Mouse (Mus musculus) neural tube, embryonic 13.5 days (tissue): ENCODE measurements at regions not wholly inside any gene's neighbourhood (a gene's known extent, or its start where the extent isn't known, plus 50 kb on each side); places are given as distances from the start of the nearest gene placed in this dataset.
A peak's percentile ranks its signal among the peaks of the same experiment; 100 is the strongest.
"Not testable (repeated sequence)": the region's sequence is repeated elsewhere in the genome, so short reads cannot be mapped to it uniquely, and the experiment has no call there.

ENCODE experiments used
- ATAC-seq: fragments of 200-750 bp; cut with Nextera tagmentation; 2 replicates; pipeline ENCODE4 v1.8.0; 2017; ENCODE audit warnings: low read depth, mild to moderate bottlenecking, moderate TSS enrichment, moderate library complexity
- H3K27ac ChIP-seq: fragments of 300-500 bp; sonication (generic); replicated peaks from 2 replicates; pipeline ENCODE4 v1.5.1; 2015; ENCODE audit warnings: moderate library complexity, mild to moderate bottlenecking, inconsistent platforms
- H3K27me3 ChIP-seq: fragments of 300-500 bp; sonication (generic); 2 replicates; pipeline ENCODE4 v1.6.1; 2015; ENCODE audit warnings: mild to moderate bottlenecking, inconsistent platforms
- H3K36me3 ChIP-seq: fragments of 300-500 bp; sonication (generic); 2 replicates; pipeline ENCODE4 v1.6.1; 2015; ENCODE audit warnings: mild to moderate bottlenecking, inconsistent platforms
- H3K4me1 ChIP-seq: fragments of 300-500 bp; sonication (generic); replicated peaks from 2 replicates; pipeline ENCODE4 v1.6.1; 2015; ENCODE audit warnings: inconsistent platforms
- H3K4me2 ChIP-seq: fragments of 300-500 bp; sonication (generic); 2 replicates; pipeline ENCODE4 v1.6.1; 2015; ENCODE audit warnings: inconsistent platforms, mild to moderate bottlenecking, moderate library complexity
- H3K4me3 ChIP-seq: fragments of 300-500 bp; sonication (generic); 2 replicates; pipeline ENCODE4 v1.5.1; 2015; ENCODE audit warnings: mild to moderate bottlenecking, inconsistent platforms
- H3K9ac ChIP-seq: fragments of 300-500 bp; sonication (generic); 2 replicates; pipeline ENCODE4 v1.6.1; 2015; ENCODE audit warnings: moderate library complexity, mild to moderate bottlenecking, inconsistent platforms
- H3K9me3 ChIP-seq: fragments of 300-500 bp; sonication (generic); 2 replicates; pipeline ENCODE4 v1.6.1; 2016; ENCODE audit warnings: inconsistent platforms
- WGBS: fragments of 180-500 bp; shearing (Covaris S2); methylation state at CpG from one replicate; pipeline ENCODE4 v1.1.7; 2015; 5-methylcytosine and 5-hydroxymethylcytosine counted together

DNA sequence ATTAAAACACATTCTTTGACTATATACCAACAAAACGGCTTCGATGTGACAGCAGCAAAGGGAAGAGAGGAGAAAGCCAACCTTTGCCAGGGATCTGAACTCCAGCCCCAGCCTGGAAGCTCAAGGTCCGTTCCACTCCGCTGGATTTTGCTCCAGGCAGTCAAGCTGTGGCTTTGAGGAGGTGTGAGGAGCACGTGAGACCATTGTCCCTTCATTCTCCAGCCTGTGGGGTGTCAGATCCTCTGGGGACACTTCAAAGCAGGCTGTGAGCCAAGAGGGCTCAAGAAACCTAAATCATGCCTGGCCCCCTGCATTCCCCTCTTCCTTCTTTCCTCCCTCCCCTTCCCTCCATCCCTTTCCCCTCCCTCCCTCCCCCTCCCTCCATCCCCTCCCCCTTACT is 154.9 kb upstream of the Rpl38 start:
- H3K27me3 ChIP-seq = peaks cover 5% of the 10 kb centered on the region; the same call in 1 of the 2 replicates
- no peak overlapping the region for H3K9ac ChIP-seq
- no peaks in the 10 kb centered on the region for H3K36me3 ChIP-seq
- H3K9me3 ChIP-seq = no peaks in the 10 kb centered on the region
- no peak overlapping the region for H3K4me2 ChIP-seq
- H3K4me1 ChIP-seq = peaks cover 23% of the 10 kb centered on the region
- H3K4me3 ChIP-seq = no peak overlapping the region
- WGBS = 23% methylated on average over 5 of the region's 5 CpGs
- no peak overlapping the region; the same call in 1 of the 2 replicates for H3K27ac ChIP-seq
- ATAC-seq = no peak

DNA sequence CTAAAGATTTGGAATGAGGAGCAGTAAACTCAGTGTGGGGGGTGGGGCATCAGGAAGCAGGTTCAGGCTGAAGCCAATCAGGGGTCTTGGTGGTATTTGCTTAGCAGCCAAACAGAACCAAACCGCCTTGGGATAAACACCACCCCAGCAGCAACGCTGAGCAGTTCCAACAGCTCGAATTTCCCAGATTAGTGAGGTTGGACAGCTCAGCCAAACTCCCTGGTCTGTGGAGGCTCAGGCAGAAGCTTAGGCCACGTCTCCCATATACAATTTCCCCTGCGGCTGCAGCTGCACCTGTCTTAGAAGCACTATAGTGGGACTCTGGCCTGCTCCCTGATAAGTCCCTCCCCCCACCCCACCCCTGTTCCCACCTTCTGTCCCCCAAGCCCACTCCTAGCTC is 156.3 kb upstream of the Rpl38 start:
- ATAC-seq = no peak
- Histone ChIP-seq H3K9ac (no peak overlapping the region), H3K9me3 (peaks cover 5% of the 10 kb centered on the region; the same call in 1 of the 2 replicates), H3K4me2 (no peak overlapping the region), H3K4me3 (no peak overlapping the region), H3K27ac (peak overlapping the region; percentile 24; the same call in 1 of the 2 replicates), H3K36me3 (no peaks in the 10 kb centered on the region), H3K27me3 (peaks cover 5% of the 10 kb centered on the region; the same call in 1 of the 2 replicates), H3K4me1 (peaks cover 23% of the 10 kb centered on the region)
- WGBS = 20% methylated on average over 5 of the region's 5 CpGs

DNA sequence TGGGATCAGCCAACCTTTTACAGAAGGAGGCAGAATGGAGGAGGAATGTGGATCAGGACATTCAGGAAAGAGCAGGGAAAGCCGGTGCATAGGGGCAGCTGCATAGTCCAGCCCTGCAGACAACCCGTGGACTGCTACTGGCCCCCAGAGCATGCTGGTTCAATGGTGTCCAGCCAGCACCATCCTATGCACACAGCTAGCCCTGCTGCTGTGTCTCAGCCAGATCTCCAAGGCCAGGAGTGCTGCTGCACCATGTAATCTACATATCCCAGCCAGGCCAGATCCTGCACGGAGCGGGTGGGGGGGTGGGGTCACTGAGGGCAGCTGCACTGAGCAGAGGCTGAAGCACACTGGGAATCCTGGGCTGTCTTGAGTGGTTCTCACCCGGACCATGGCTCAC is 165.8 kb upstream of the Rpl38 start:
- H3K9me3 ChIP-seq = no peaks in the 10 kb centered on the region
- 37% methylated on average over 5 of the region's 5 CpGs for WGBS
- no peak overlapping the region for H3K4me2 ChIP-seq
- no peak overlapping the region for H3K27ac ChIP-seq
- no peak for ATAC-seq
- no peaks in the 10 kb centered on the region for H3K36me3 ChIP-seq
- H3K9ac ChIP-seq = no peak overlapping the region
- peaks cover 7% of the 10 kb centered on the region for H3K27me3 ChIP-seq
- H3K4me1 ChIP-seq = peaks cover 8% of the 10 kb centered on the region
- no peak overlapping the region for H3K4me3 ChIP-seq

DNA sequence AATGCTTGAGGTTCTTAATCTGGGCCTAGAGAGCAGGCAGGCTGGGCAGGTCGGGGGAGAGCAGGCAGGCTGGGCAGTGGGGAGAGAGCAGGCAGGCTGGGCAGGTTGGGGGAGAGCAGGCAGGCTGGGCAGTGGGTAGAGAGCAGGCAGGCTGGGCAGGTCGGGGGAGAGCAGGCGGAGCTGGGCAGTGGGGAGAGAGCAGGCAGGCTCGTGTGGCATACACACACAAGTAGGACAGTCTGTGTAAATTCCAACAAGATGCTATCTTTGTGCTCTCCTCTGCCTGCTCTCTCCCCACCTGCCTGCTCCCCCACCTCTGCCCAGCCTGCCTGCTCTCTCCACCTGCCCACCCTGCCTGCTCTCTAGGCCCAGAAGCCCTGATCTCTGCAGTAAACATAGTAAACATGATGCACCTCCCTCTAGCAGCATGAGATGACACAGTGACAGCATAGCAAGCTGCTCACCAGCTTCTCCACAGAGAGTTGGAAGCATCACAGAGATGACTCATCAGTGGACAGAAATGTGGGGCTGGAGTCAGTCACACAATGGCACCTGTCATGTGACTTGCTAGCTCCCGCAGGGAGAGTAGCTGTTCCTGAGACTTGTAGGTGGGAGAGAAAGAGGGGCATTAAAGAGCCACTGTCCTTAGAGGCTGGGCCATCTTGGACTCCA is 166.3 kb upstream of the Rpl38 start:
- H3K4me2 ChIP-seq = no peak overlapping the region
- H3K27ac ChIP-seq = no peak overlapping the region
- 33% methylated on average over 5 of the region's 5 CpGs for WGBS
- no peaks in the 10 kb centered on the region for H3K9me3 ChIP-seq
- H3K4me3 ChIP-seq = no peak overlapping the region
- H3K9ac ChIP-seq = no peak overlapping the region
- no peak for ATAC-seq
- peaks cover 7% of the 10 kb centered on the region for H3K27me3 ChIP-seq
- H3K36me3 ChIP-seq = no peaks in the 10 kb centered on the region
- H3K4me1 ChIP-seq = peaks cover 8% of the 10 kb centered on the region

DNA sequence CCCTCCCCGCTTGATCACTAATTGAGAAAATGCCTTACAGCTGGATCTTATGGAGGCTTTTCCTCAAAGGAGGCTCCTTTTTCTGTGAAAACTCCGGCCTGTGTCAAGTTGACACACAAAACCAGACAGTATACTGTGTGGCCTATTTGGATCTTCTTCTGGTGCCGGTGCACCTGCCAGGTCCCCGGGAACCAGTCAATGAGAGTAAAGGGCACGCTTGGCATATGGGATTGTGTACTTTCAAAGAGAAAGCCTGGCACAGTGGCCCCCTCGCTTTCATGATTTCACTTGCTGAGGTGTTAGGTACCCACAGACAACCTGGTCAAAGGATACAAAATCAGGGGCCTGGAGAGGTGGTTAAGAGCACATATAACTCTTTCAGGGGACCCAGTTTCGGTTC is 167.9 kb upstream of the Rpl38 start:
- Histone ChIP-seq H3K4me3 (no peak overlapping the region), H3K4me1 (peaks cover 16% of the 10 kb centered on the region), H3K36me3 (no peaks in the 10 kb centered on the region), H3K27ac (no peak overlapping the region), H3K4me2 (no peak overlapping the region), H3K27me3 (peaks cover 7% of the 10 kb centered on the region), H3K9ac (no peak overlapping the region), H3K9me3 (no peaks in the 10 kb centered on the region)
- 95% methylated on average over 7 of the region's 7 CpGs for WGBS
- no peak for ATAC-seq

DNA sequence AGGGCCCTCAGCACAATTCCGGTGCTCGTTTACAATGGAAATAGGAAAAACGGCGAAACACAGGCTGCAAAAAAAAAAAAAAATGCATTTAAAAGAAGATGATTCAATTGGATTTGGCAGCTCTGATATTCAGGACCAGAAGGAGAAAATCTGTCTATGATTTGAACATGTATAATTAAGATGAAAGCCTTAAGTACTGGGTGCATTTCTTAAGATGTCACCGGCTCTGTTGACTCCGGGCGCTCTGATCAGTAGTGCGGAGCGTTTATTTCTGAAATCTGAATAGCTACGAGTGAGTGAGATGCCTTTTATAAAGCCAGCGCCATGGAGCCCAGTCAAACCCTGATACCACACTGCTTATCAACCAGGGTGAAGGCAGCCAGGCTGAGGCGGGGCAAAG is 168.7 kb upstream of the Rpl38 start:
- Histone ChIP-seq H3K4me2 (no peak overlapping the region), H3K27me3 (peaks cover 7% of the 10 kb centered on the region), H3K36me3 (no peaks in the 10 kb centered on the region), H3K27ac (peak overlapping the region; percentile 33; the same call in 1 of the 2 replicates), H3K9me3 (no peaks in the 10 kb centered on the region), H3K9ac (no peak overlapping the region), H3K4me1 (peaks cover 24% of the 10 kb centered on the region), H3K4me3 (no peak overlapping the region)
- WGBS = 82% methylated on average over 12 of the region's 12 CpGs
- no peak for ATAC-seq

DNA sequence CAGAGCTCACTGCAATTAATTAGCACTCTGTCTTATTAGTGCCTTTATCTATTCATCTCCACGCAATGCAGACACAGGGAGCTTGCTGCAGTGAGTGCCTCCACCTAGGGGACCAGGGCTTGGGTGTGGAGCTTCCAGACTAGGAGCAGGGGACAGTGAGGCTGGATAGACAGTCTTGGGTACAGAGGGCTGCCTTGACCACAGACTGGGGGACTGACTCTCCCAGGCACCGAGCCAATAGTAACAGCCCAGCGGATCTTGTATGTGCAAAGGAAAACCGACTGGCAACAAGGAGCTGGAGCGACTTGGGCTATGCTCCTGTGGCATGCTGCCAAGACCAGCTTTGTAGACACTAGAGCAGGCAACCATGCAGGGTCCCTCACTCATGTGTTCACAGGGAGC is 172.8 kb upstream of the Rpl38 start:
- peaks cover 18% of the 10 kb centered on the region for H3K4me1 ChIP-seq
- H3K4me2 ChIP-seq = no peak overlapping the region
- peak; percentile 77 for ATAC-seq
- no peak overlapping the region for H3K4me3 ChIP-seq
- WGBS = 48% methylated on average over 5 of the region's 5 CpGs
- no peaks in the 10 kb centered on the region for H3K9me3 ChIP-seq
- peak overlapping the region; percentile 68 for H3K27ac ChIP-seq
- peaks cover 19% of the 10 kb centered on the region; the same call in 1 of the 2 replicates for H3K27me3 ChIP-seq
- H3K9ac ChIP-seq = no peak overlapping the region
- no peaks in the 10 kb centered on the region for H3K36me3 ChIP-seq

DNA sequence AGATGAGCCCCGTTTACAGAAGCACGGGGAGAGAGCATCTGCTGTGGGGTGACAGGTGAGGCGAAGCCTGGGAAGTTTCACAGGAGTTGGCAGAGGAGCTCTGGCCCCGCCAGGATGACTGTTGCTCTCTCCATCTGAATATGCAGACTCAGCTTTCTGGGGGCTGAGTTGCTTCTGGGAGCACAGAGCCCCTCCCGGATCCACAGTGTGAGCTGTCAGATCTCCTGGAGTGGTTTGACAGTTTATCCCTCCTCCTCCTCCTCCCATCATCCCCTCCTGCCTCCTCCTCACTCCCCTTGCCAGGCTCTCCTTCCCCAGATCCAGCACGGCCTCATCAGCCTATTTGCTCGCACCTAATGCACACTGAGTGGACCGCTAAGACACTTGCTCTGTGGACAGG is 181.9 kb upstream of the Rpl38 start:
- WGBS = 30% methylated on average over 8 of the region's 8 CpGs

DNA sequence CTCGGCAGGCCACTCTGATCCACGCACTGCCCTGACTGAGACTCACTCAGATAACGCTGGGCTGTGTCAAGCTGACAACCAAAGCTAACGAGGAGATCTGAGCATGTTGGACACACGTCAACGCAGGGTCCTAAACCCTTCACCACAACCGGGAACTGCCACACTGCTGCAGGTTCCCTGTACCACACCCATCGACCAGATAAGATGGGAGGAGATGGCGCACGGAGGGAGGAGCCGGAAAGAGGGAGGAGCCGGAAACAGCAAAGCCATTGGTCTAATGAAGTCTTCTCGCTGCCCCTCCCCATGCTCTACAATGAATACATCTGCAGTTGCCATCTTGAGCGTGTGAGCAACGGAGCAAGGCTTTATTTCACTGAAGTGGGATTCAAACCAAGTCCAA is 182.9 kb upstream of the Rpl38 start:
- H3K27me3 ChIP-seq = peaks cover 14% of the 10 kb centered on the region
- no peak overlapping the region for H3K9ac ChIP-seq
- peaks cover 33% of the 10 kb centered on the region for H3K4me1 ChIP-seq
- 77% methylated on average over 15 of the region's 15 CpGs for WGBS
- H3K36me3 ChIP-seq = no peaks in the 10 kb centered on the region
- H3K4me2 ChIP-seq = no peak overlapping the region
- ATAC-seq = no peak
- no peak overlapping the region for H3K27ac ChIP-seq
- H3K4me3 ChIP-seq = no peak overlapping the region
- no peaks in the 10 kb centered on the region for H3K9me3 ChIP-seq

More for the DNA sequence above, 181.9 kb upstream of the Rpl38 start:
- no peaks in the 10 kb centered on the region for H3K9me3 ChIP-seq
- peaks cover 33% of the 10 kb centered on the region for H3K4me1 ChIP-seq
- no peak overlapping the region for H3K4me2 ChIP-seq
- H3K27ac ChIP-seq = peak overlapping the region; percentile 61
- peaks cover 21% of the 10 kb centered on the region for H3K27me3 ChIP-seq
- H3K4me3 ChIP-seq = no peak overlapping the region
- ATAC-seq = no peak
- no peaks in the 10 kb centered on the region for H3K36me3 ChIP-seq
- H3K9ac ChIP-seq = no peak overlapping the region

DNA sequence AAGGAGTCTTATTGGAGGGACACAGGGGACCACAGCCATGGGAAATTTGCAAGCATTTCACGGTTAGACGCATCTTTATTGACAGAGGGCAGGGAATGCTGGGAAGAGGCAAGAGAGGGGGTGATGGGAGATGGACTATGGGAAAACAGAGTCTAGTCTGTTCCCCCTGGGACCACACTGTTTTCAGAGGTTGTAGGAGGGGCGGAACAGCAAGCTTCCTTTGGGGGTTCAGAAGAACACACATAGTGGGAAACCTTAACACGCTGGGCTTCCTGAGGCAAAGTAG is 183.7 kb upstream of the Rpl38 start:
- 69% methylated on average over 4 of the region's 4 CpGs for WGBS
- Histone ChIP-seq H3K4me3 (no peak overlapping the region), H3K9me3 (no peaks in the 10 kb centered on the region), H3K27me3 (peaks cover 7% of the 10 kb centered on the region), H3K4me2 (no peak overlapping the region), H3K27ac (no peak overlapping the region), H3K4me1 (peaks cover 33% of the 10 kb centered on the region), H3K36me3 (no peaks in the 10 kb centered on the region), H3K9ac (no peak overlapping the region)
- no peak for ATAC-seq

DNA sequence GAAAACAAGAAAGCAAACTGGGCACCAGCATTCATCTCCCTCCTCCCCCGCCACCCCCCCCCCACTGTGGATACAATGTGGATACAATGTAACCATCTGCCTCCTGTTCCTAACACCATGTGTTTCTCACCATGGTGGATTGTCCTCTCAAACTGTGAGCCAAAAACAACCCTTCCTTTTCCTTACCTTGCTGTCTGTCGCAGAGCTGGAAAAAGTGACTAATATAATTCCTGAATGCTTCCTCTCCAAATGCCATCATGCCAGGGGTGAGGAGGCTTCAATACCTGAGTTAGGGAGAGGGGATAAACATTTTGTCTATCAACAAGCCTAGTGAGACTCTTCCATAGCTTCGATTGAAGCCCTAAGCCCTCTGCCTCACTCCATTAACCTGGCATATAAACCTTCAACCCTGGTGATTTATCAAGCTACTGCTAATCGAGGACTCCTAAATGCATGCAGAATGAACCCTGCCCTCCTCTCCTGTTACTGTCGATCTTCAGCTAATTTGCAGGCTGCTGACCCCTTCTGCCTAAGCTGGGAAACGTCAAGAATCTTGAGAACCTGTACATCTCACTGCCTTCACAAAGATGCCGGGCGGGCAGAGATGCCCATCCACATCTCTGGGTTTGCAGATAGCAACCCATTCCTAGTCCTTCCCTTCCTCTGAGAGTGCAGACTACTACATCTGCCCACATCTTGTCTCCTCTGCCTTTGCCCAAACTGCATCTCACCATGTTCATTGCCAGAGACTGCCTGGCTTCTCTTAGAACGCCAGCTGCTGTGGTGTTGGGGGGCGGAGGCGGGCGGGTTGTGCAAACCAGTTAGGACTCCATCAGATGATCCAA is 184.3 kb upstream of the Rpl38 start:
- peaks cover 33% of the 10 kb centered on the region for H3K4me1 ChIP-seq
- H3K4me3 ChIP-seq = no peak overlapping the region
- peaks cover 5% of the 10 kb centered on the region; the same call in 1 of the 2 replicates for H3K27me3 ChIP-seq
- no peak for ATAC-seq
- no peak overlapping the region for H3K4me2 ChIP-seq
- 60% methylated on average over 12 of the region's 12 CpGs for WGBS
- no peak overlapping the region for H3K27ac ChIP-seq
- H3K36me3 ChIP-seq = no peaks in the 10 kb centered on the region
- no peaks in the 10 kb centered on the region for H3K9me3 ChIP-seq
- H3K9ac ChIP-seq = no peak overlapping the region

DNA sequence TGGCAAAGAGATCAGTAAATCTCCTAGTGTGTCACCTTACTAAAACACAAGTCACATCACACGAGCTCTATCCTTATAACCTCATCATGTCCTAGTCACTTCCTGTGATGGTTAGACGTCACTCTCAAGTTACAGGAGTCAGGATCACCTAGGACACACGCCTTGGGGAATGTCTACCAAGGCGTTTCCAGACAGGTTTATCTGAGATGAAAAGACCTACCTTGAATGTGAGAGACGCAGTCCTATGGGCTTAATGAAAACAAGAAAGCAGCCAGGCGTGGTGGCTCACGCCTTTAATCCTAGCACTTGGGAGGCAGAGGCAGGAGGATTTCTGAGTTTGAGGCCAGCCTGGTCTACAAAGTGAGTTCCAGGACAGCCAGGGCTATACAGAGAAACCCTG is 185.0 kb upstream of the Rpl38 start:
- ATAC-seq, H3K4me2 ChIP-seq, H3K9me3 ChIP-seq, H3K27ac ChIP-seq, H3K4me3 ChIP-seq, H3K9ac ChIP-seq, H3K36me3 ChIP-seq, H3K27me3 ChIP-seq: not testable (repeated sequence)
- WGBS = 91% methylated on average over 7 of the region's 7 CpGs
- H3K4me1 ChIP-seq = peaks cover 33% of the 10 kb centered on the region
